Mouse (Mus musculus): ENCODE measurements around the gene Heg1. TPM values are rescaled to one million over a fixed set of nuclear protein-coding genes. Genes with fewer than 3 reads are reported as not detected.
A peak's percentile ranks its signal among the peaks of the same experiment; 100 is the strongest.

Gene Heg1
- polyA plus RNA-seq, 1 experiment from 2014 or later = 19.9 TPM

DNA sequence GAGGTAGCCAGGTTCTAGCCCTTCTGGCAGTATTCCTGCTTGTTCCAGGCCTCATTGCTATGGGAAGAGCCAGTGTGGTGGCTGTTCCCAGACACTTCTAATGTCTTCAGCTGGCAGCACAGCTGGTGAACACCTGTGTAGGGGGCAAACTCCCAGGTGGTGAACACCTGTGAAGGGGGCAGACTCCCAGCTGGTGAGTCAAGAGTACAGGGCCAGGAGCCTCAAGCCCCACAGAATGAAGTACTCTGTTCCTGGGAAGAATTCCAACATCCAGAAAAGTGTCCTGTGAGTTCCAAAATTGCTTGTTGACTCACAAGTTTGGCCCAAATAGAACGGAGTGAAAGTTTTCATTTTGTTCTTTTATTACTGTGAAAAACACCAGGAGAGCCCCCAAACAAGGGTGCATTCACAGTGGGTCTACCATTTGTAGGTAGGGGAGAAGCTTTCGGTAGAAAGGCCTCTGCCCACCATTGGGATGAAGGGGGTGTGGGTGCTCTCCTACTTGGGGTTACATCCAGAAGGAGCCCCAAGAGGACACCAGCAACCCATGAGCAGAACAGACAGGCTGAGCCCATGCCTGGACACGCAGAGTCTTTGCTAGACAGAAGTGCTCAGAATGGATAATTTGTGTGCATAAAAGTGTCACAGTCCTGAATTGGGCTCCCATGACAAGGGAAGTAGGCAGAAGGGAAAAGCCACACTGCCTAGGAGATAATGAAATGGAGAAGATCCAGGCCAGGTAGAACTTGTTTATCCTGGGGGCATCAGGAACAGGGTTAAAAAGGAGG, 84.5 kb downstream of the Heg1 start:
- WGBS = 90% methylated on average over 3 of the region's 3 CpGs
- Histone ChIP-seq H3K4me2 (no peak overlapping the region), H3K36me3 (peaks cover 5% of the 10 kb centered on the region; the same call in 1 of the 2 replicates), H3K9ac (no peak overlapping the region), H3K27me3 (no peaks in the 10 kb centered on the region), H3K9me3 (replicated peaks) (no peaks in the 10 kb centered on the region), H3K4me1 (no peaks in the 10 kb centered on the region), H3K27ac (no peak overlapping the region), H3K4me3 (replicated peaks) (no peak overlapping the region)
- no peak for ATAC-seq (replicated peaks; ENCODE audit: low FRiP score)

DNA sequence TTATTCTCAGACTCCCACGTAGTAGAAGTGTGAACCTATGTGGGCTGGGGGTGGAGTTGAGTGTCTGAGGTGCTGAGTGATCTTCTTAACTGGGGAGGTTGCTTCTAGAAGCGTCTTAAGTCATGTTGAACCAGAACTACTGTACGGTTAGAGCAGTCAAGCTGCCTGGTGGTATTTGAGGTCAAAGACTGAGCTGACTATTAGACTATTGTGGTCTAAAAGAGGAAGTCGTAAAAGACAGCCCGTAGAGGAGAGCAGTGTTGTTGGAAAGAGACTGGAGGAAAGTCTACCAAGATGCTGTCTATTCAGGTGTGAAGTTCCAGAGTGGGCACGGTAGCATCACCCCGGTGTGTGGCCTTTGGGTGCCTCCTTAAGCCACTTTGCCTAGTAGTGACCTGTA, 85.7 kb downstream of the Heg1 start:
- Histone ChIP-seq H3K4me3 (replicated peaks) (no peak overlapping the region), H3K4me2 (no peak overlapping the region), H3K9me3 (replicated peaks) (no peaks in the 10 kb centered on the region), H3K4me1 (no peaks in the 10 kb centered on the region), H3K36me3 (0 out of 2 replicates have a peak, but pooled peaks cover 5% of the 10 kb centered on the region), H3K27ac (no peak overlapping the region), H3K27me3 (no peaks in the 10 kb centered on the region), H3K9ac (no peak overlapping the region)
- ATAC-seq (replicated peaks; ENCODE audit: low FRiP score) = no peak
- WGBS = 58% methylated on average over 7 of the region's 7 CpGs

DNA sequence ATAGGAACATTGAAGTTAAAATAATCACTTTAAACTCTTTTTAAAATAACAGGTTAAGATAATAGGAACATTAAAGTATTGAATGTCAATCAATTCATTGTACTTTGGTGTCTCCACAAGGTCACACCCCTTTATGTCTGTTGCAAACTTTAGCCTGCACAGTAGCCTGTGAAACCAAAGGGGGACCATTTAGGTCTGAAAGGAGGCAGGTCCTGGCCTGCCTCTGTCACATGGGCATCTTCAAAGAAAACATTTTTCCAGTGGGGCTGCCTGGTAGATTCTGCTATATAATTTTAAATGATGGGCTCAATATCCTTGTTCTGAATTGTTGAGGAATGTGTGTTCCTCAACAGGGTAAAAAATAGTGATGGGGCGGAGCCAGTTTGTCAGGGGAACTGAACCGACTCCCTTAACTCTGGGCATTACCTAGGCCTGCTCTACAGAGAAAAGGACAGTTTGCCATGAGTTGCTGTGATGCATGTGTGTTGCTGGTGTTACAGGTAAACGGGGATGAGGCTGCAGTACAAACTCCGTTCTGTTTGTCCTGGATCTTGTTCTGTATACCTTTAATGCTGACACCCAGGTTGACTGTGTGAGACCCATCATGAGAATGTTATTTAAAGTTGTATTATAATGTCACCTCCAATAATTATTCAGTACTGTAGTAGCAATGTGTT, 86.7 kb downstream of the Heg1 start:
- ATAC-seq (replicated peaks; ENCODE audit: low FRiP score) = no peak
- H3K4me2 ChIP-seq = no peak overlapping the region
- H3K4me3 ChIP-seq (replicated peaks) = no peak overlapping the region
- H3K36me3 ChIP-seq = 0 out of 2 replicates have a peak, but pooled peaks cover 5% of the 10 kb centered on the region
- H3K9me3 ChIP-seq (replicated peaks) = no peaks in the 10 kb centered on the region
- WGBS = 92% methylated on average over 4 of the region's 4 CpGs
- no peaks in the 10 kb centered on the region for H3K27me3 ChIP-seq
- H3K4me1 ChIP-seq = no peaks in the 10 kb centered on the region
- no peak overlapping the region for H3K9ac ChIP-seq
- H3K27ac ChIP-seq = no peak overlapping the region

- H3K36me3 ChIP-seq = no peaks in the 10 kb centered on the region
- no peak overlapping the region for H3K4me2 ChIP-seq
- no peaks in the 10 kb centered on the region for H3K9me3 ChIP-seq (replicated peaks)
- 89% methylated on average over 5 of the region's 5 CpGs for WGBS
- H3K27me3 ChIP-seq = no peaks in the 10 kb centered on the region
- H3K4me3 ChIP-seq (replicated peaks) = no peak overlapping the region
- H3K4me1 ChIP-seq = no peaks in the 10 kb centered on the region
- H3K27ac ChIP-seq = no peak overlapping the region
- ATAC-seq (replicated peaks; ENCODE audit: low FRiP score) = no peak
- H3K9ac ChIP-seq = no peak overlapping the region
Measured at GRCm38 (mm10) chr16:33772809-33773208, 88.6 kb downstream of the Heg1 start.

- no peak overlapping the region for H3K4me2 ChIP-seq
- 68% methylated on average over 3 of the region's 3 CpGs for WGBS
- H3K27ac ChIP-seq = 0 out of 2 replicates have a peak overlapping the region, but pooled peaks have one; percentile 22
- H3K27me3 ChIP-seq = no peaks in the 10 kb centered on the region
- no peak for ATAC-seq (replicated peaks; ENCODE audit: low FRiP score)
- H3K9ac ChIP-seq = no peak overlapping the region
- H3K9me3 ChIP-seq (replicated peaks) = no peaks in the 10 kb centered on the region
- no peaks in the 10 kb centered on the region for H3K36me3 ChIP-seq
- H3K4me3 ChIP-seq (replicated peaks) = no peak overlapping the region
- H3K4me1 ChIP-seq = no peaks in the 10 kb centered on the region
Measured at GRCm38 (mm10) chr16:33774972-33775371, 90.8 kb downstream of the Heg1 start.

GRCm38 (mm10) chr16:33775733-33776335, 91.7 kb downstream of the Heg1 start:
- Histone ChIP-seq H3K36me3 (no peaks in the 10 kb centered on the region), H3K27me3 (no peaks in the 10 kb centered on the region), H3K4me2 (no peak overlapping the region), H3K9ac (no peak overlapping the region), H3K4me1 (no peaks in the 10 kb centered on the region), H3K9me3 (replicated peaks) (no peaks in the 10 kb centered on the region), H3K27ac (no peak overlapping the region), H3K4me3 (replicated peaks) (no peak overlapping the region)
- no peak for ATAC-seq (replicated peaks; ENCODE audit: low FRiP score)
- 90% methylated on average over 1 of the region's 1 CpGs for WGBS

DNA sequence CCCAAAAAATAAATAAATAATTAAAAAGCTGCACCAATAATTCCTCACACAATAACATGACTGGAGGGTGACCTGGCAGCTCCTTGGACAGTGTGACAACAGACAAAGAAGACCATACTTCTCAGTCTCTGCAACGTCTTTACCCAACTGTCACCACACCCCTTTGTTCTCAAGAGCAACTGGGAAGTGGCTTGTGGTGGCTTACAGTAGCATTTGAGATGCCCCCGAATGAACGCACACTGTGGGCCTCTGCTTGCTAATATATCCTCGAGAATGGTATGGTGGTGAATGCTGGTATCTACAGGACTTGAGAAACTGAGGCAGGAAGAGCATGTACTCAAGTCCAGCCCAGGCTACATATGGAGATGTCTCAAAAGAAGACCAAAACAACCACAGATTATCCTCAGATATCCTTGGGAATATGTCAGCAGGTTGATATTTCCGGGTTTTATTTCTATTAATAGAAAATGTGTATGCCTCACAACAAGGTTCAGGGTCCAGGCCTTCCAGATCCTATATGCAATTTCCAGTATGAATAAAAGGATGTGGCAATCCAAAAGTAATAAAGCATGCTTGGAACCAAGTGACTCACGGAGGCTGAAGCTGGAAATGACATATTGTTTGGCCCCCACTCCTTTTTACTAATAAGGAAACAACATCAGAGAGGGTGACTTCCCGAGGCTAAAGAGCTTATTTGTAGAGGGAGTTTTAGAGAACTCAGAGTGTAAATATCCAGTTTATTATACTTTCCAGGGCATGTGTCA, 92.8 kb downstream of the Heg1 start:
- Histone ChIP-seq H3K4me1 (no peaks in the 10 kb centered on the region), H3K4me2 (no peak overlapping the region), H3K4me3 (replicated peaks) (no peak overlapping the region), H3K36me3 (no peaks in the 10 kb centered on the region), H3K27me3 (no peaks in the 10 kb centered on the region), H3K9me3 (replicated peaks) (no peaks in the 10 kb centered on the region), H3K27ac (no peak overlapping the region; the same call in 1 of the 2 replicates), H3K9ac (no peak overlapping the region)
- 73% methylated on average over 7 of the region's 7 CpGs for WGBS
- no peak for ATAC-seq (replicated peaks; ENCODE audit: low FRiP score)

DNA sequence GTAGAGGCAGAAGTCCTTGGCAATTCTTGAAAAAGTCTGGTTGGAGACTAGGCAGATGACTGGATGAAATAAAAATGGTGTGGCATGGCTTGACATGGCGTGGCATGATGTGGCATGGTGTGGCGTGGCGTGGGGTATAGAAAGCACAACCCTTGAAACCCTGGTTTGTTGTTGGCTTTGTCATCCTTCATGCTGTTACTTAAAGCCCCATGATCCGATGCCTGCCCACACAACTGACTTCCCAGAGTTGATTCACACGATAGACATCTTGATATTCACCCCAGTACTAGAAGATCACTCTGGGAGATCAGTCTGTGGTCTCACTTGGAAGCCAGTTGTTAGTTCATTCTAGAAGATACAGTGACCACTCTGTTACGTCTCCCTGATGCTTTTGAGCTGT, 93.4 kb downstream of the Heg1 start:
- Histone ChIP-seq H3K27ac (no peak overlapping the region; the same call in 1 of the 2 replicates), H3K27me3 (no peaks in the 10 kb centered on the region), H3K9ac (no peak overlapping the region), H3K4me1 (no peaks in the 10 kb centered on the region), H3K4me2 (no peak overlapping the region), H3K36me3 (no peaks in the 10 kb centered on the region), H3K9me3 (replicated peaks) (no peaks in the 10 kb centered on the region), H3K4me3 (replicated peaks) (no peak overlapping the region)
- WGBS = 84% methylated on average over 6 of the region's 6 CpGs
- no peak for ATAC-seq (replicated peaks; ENCODE audit: low FRiP score)

GRCm38 (mm10) chr16:33781789-33782728, 97.9 kb downstream of the Heg1 start:
- no peak overlapping the region for H3K4me3 ChIP-seq (replicated peaks)
- no peak overlapping the region for H3K9ac ChIP-seq
- no peaks in the 10 kb centered on the region for H3K4me1 ChIP-seq
- 62% methylated on average over 5 of the region's 5 CpGs for WGBS
- H3K27me3 ChIP-seq = no peaks in the 10 kb centered on the region
- H3K27ac ChIP-seq = no peak overlapping the region
- no peaks in the 10 kb centered on the region for H3K9me3 ChIP-seq (replicated peaks)
- H3K4me2 ChIP-seq = no peak overlapping the region
- no peak for ATAC-seq (replicated peaks; ENCODE audit: low FRiP score)
- H3K36me3 ChIP-seq = no peaks in the 10 kb centered on the region

DNA sequence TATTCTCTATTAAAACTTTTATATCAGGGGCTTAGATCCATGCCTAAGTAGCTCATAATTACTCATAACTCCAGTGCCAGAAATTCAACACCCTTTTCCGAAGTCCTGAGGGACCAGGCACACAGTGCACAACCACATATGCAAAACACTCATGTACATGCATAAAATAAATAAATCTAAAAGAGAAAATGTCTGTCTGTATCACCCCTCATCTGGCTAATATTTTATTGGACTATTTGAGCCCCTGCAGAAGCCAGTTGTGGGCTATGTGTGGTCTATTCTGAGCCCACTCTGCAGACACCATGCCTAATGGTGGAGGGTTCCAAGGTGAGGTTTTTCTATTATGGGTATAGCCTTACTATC, 98.5 kb downstream of the Heg1 start:
- no peak overlapping the region for H3K9ac ChIP-seq
- no peak overlapping the region for H3K4me3 ChIP-seq (replicated peaks)
- no peak overlapping the region for H3K27ac ChIP-seq
- WGBS = 93% methylated on average over 1 of the region's 1 CpGs
- H3K36me3 ChIP-seq = no peaks in the 10 kb centered on the region
- no peaks in the 10 kb centered on the region for H3K9me3 ChIP-seq (replicated peaks)
- H3K4me2 ChIP-seq = no peak overlapping the region
- H3K4me1 ChIP-seq = no peaks in the 10 kb centered on the region
- no peak for ATAC-seq (replicated peaks; ENCODE audit: low FRiP score)
- H3K27me3 ChIP-seq = no peaks in the 10 kb centered on the region

DNA sequence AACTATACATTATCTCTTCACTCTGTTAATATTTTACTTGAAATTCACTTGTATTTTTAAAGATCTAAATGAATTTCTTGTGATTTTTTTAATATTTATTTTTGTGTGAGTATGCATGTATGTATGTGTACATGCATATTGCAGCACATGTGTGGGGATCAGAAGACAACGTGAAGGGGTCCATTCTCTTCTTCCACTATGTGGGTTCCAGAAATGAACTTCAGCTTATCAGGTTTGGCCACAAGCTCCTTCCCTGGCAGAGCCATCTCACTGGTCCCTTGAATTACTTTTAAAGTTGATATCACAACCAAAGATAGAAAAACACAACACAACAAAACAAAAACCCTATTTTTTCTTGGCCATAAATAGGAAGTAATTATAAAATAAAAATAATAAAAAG, 100.4 kb downstream of the Heg1 start:
- no peak for ATAC-seq (replicated peaks; ENCODE audit: low FRiP score)
- Histone ChIP-seq H3K9me3 (replicated peaks) (no peaks in the 10 kb centered on the region), H3K36me3 (no peaks in the 10 kb centered on the region)

More for the DNA sequence above, 100.4 kb downstream of the Heg1 start:
- 90% methylated on average over 1 of the region's 1 CpGs for WGBS
- Histone ChIP-seq H3K27ac (no peak overlapping the region), H3K27me3 (no peaks in the 10 kb centered on the region), H3K4me1 (no peaks in the 10 kb centered on the region), H3K4me2 (no peak overlapping the region), H3K9ac (no peak overlapping the region), H3K4me3 (replicated peaks) (no peak overlapping the region)

All from kidney, embryonic 15.5 days (tissue).